Mouse (Mus musculus) lung, adult 2 months (tissue): Measurements from ENCODE around the gene Scml4. TPM values are rescaled to one million over a fixed set of nuclear protein-coding genes. Genes with fewer than 3 reads are reported as not detected.

ENCODE experiments used
- DNase-seq: peaks from one replicate; pipeline ENCODE4 v3.0.0; 2022
- H3K4me1 ChIP-seq: fragments of 200-500 bp; 2 replicates; pipeline ENCODE4 v1.6.1; 2011; ENCODE audit warnings: low read length; ENCODE audit not compliant: control insufficient read depth, insufficient read depth
- H3K4me3 ChIP-seq: fragments of 200-500 bp; replicated peaks from 2 replicates; pipeline ENCODE3; 2011; ENCODE audit warnings: low read depth, mild to moderate bottlenecking, control low read depth, low read length; ENCODE audit errors: extremely low read depth
- CTCF ChIP-seq: fragments of 200-500 bp; IDR thresholded peaks from 2 replicates; pipeline ENCODE4 v1.5.1; 2011; ENCODE audit warnings: mild to moderate bottlenecking, low read length, control low read depth; ENCODE audit not compliant: insufficient read depth
- POLR2A ChIP-seq: fragments of 200-500 bp; IDR thresholded peaks from 2 replicates; pipeline ENCODE4 v1.6.1; 2011; ENCODE audit warnings: low read depth, mild to moderate bottlenecking, control low read depth, low read length, borderline replicate concordance; ENCODE audit errors: extremely low read depth
- WGBS: fragments of 180-500 bp; shearing (Covaris S2); methylation state at CpG from one replicate; pipeline ENCODE4 v1.1.7; 2018; 5-methylcytosine and 5-hydroxymethylcytosine counted together
- polyA plus RNA-seq: library from polyadenylated mRNA; depleted of rRNA; stranded (reverse); fragments of >200 nt; gene quantifications from 2 replicates; pipeline ENCODE4 v1.2.3, GENCODE M21; 2012; rRNA removed

Gene Scml4
- polyA plus RNA-seq, 1 experiment: 3.1 TPM

- no peak for TF ChIP-seq CTCF
- no peak for TF ChIP-seq POLR2A
Measured at GRCm38 (mm10) chr10:43005677-43006076, 145.5 kb downstream of the Scml4 start.

GRCm38 (mm10) chr10:43006534-43006933, 146.4 kb downstream of the Scml4 start:
- TF ChIP-seq CTCF (no peak), POLR2A (no peak)
- Histone ChIP-seq H3K4me3 (no peak overlapping the region), H3K4me1 (no peaks in the 10 kb centered on the region; the same call in 1 of the 2 replicates)
- WGBS: 73% methylated on average over 4 of the region's 4 CpGs
- DNase-seq: no peak

More at GRCm38 (mm10) chr10:43005677-43006076, 145.5 kb downstream of the Scml4 start:
- DNase-seq: no peak
- no peaks in the 10 kb centered on the region; the same call in 1 of the 2 replicates for H3K4me1 ChIP-seq
- 72% methylated on average over 7 of the region's 7 CpGs for WGBS
- no peak overlapping the region for H3K4me3 ChIP-seq

- 69% methylated on average over 11 of the region's 11 CpGs for WGBS
- DNase-seq: no peak
- Histone ChIP-seq H3K4me3 (no peak overlapping the region), H3K4me1 (no peaks in the 10 kb centered on the region)
- TF ChIP-seq CTCF (no peak), POLR2A (no peak)
Measured at GRCm38 (mm10) chr10:43008116-43008515, 147.9 kb downstream of the Scml4 start.

Other genes starting within 250 kb of the Scml4 start
- gene Sec63, start 98.9 kb upstream of the Scml4 start, polyA plus RNA-seq: 12.9 and 16.4 TPM in 2 replicates